In the genomic region with DNA sequence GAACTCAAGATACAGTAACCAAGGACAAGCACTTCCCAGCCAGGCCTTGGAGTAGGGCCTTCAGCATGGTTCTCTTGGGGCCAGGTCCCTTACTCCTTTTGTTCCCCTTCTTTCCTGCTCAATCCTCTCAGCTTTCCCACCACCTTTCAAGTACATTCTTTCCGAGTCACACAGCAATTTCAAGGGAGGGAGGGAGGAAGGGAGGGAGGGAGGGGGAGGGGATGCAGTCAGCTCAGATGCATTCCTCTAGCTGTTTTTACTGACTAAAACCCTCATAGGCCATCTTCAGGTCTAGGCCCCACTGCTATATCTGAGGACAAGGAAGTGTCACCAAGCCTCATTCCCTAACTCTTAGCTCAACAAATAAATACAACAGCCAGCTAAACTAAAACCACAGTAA, we compare ENCODE assay signal across 28 mouse cellular contexts. TPM values are rescaled to one million over a fixed set of nuclear protein-coding genes. Genes with fewer than 3 reads are reported as not detected.
DNase-seq lines count a peak whose midpoint lies in the region; ATAC-seq and TF ChIP-seq lines count a peak whose summit lies in the region.
"Had no signal": no experiment of that assay in that cellular context is flagged by ENCODE, and none has a peak within 500 bp of the region (broad histone marks: within the 10 kb centered on the region; RNA-seq: fewer than 3 reads in every experiment).

No protein-coding gene starts in this region.

- peak; percentile 44 for DNase-seq in embryonic facial prominence, embryonic 11.5 days (ENCODE audit: low spot score)
- DNase-seq in embryonic facial prominence, embryonic 10.5 days (ENCODE audit: low spot score) = no peak
- DNase-seq in heart, postnatal 4 days = no peak
- peak; percentile 52 for DNase-seq in lung, postnatal 0 days (ENCODE audit: low spot score)
- no peak for DNase-seq in lung, adult 18-20 months
- no peak for DNase-seq in adrenal gland, adult 18-20 months (ENCODE audit: low spot score in 2 of 2)
- no peak for DNase-seq in thymus, postnatal 10 days (ENCODE audit: low spot score in 2 of 2)
- DNase-seq: adrenal gland, postnatal 14 days; cerebellum, adult 11 months; cerebellum, adult 9-10 months; cerebellum, postnatal 36 days; forebrain, postnatal 0 days; kidney, adult 11 months; kidney, postnatal 14 days; lung, postnatal 14 days; right cerebral cortex, adult 18-20 months; spleen, adult 18-20 months; thymus, postnatal 25 days had no signal

- H3K27ac ChIP-seq in embryonic facial prominence, embryonic 11.5 days (replicated peaks; ENCODE audit: low read depth, low read length) = no peak overlapping the region
- H3K27ac ChIP-seq in embryonic facial prominence, embryonic 10.5 days (replicated peaks) = no peak overlapping the region
- H3K27ac ChIP-seq in heart, embryonic 13.5 days (replicated peaks) = peak overlapping the region; percentile 75
- H3K27ac ChIP-seq in lung, postnatal 0 days (ENCODE audit: low read length) = no peak overlapping the region
- H3K27ac ChIP-seq: embryonic facial prominence, embryonic 12.5 days; heart, embryonic 15.5 days; hindbrain, embryonic 10.5 days; hindbrain, embryonic 15.5 days; limb, embryonic 12.5 days; midbrain, embryonic 12.5 days; neural tube, embryonic 12.5 days had no signal

- ATAC-seq in embryonic facial prominence, embryonic 11.5 days (replicated peaks; ENCODE audit: insufficient number of reproducible peaks, low FRiP score, low TSS enrichment, low read depth) = no peak
- ATAC-seq in heart, embryonic 13.5 days (ENCODE audit: extremely low read depth, insufficient number of reproducible peaks, low FRiP score, low TSS enrichment) = no peak
- ATAC-seq in lung, postnatal 0 days = peak; percentile 43
- ATAC-seq: forebrain, postnatal 0 days; inflammation-experienced regulatory T-cells, adult 6 months had no signal

- H3K9ac ChIP-seq in embryonic facial prominence, embryonic 11.5 days (replicated peaks; ENCODE audit: low read length) = no peak overlapping the region
- H3K9ac ChIP-seq in heart, embryonic 13.5 days = peak overlapping the region; percentile 40; the same call in 1 of the 2 replicates
- no peak overlapping the region for H3K9ac ChIP-seq in lung, postnatal 0 days (replicated peaks; ENCODE audit: low read depth)
- H3K9ac ChIP-seq: embryonic facial prominence, embryonic 12.5 days; forebrain, postnatal 0 days; heart, embryonic 15.5 days; hindbrain, embryonic 15.5 days; limb, embryonic 12.5 days; midbrain, embryonic 12.5 days; neural tube, embryonic 12.5 days had no signal

- no peaks in the 10 kb centered on the region for H3K9me3 ChIP-seq in embryonic facial prominence, embryonic 11.5 days (replicated peaks; ENCODE audit: control insufficient read depth, low read length)
- H3K9me3 ChIP-seq in embryonic facial prominence, embryonic 10.5 days = no peaks in the 10 kb centered on the region
- no peaks in the 10 kb centered on the region for H3K9me3 ChIP-seq in heart, embryonic 13.5 days
- no peaks in the 10 kb centered on the region for H3K9me3 ChIP-seq in lung, postnatal 0 days (ENCODE audit: low read length)
- H3K9me3 ChIP-seq: embryonic facial prominence, embryonic 12.5 days; heart, embryonic 15.5 days; hindbrain, embryonic 10.5 days; hindbrain, embryonic 15.5 days; limb, embryonic 12.5 days; midbrain, embryonic 12.5 days; neural tube, embryonic 12.5 days had no signal

- no peak overlapping the region for H3K4me2 ChIP-seq in embryonic facial prominence, embryonic 11.5 days (ENCODE audit: low read depth, low read length)
- no peak overlapping the region for H3K4me2 ChIP-seq in heart, embryonic 13.5 days
- no peak overlapping the region for H3K4me2 ChIP-seq in lung, postnatal 0 days (replicated peaks; ENCODE audit: low read depth, low read length)
- H3K4me2 ChIP-seq: embryonic facial prominence, embryonic 12.5 days; heart, embryonic 15.5 days; hindbrain, embryonic 15.5 days; limb, embryonic 12.5 days; midbrain, embryonic 12.5 days; neural tube, embryonic 12.5 days had no signal

- H3K27me3 ChIP-seq in embryonic facial prominence, embryonic 11.5 days (ENCODE audit: control insufficient read depth, insufficient read depth, low read length) = no peaks in the 10 kb centered on the region
- H3K27me3 ChIP-seq in embryonic facial prominence, embryonic 10.5 days (replicated peaks; ENCODE audit: low read depth, poor library complexity, severe bottlenecking) = no peaks in the 10 kb centered on the region
- H3K27me3 ChIP-seq in heart, embryonic 13.5 days (replicated peaks) = no peaks in the 10 kb centered on the region
- no peaks in the 10 kb centered on the region for H3K27me3 ChIP-seq in lung, postnatal 0 days (replicated peaks; ENCODE audit: insufficient read depth, low read length)
- H3K27me3 ChIP-seq: embryonic facial prominence, embryonic 12.5 days; heart, embryonic 15.5 days; hindbrain, embryonic 15.5 days; limb, embryonic 12.5 days; midbrain, embryonic 12.5 days; neural tube, embryonic 12.5 days had no signal

- TF ChIP-seq EP300 in lung, postnatal 0 days (IDR thresholded peaks at IDR 0.05) = no peak

- H3K4me1 ChIP-seq in embryonic facial prominence, embryonic 11.5 days (ENCODE audit: control insufficient read depth, insufficient read depth, low read length) = no peaks in the 10 kb centered on the region
- H3K4me1 ChIP-seq in embryonic facial prominence, embryonic 10.5 days = peaks cover 5% of the 10 kb centered on the region; the same call in 1 of the 2 replicates
- H3K4me1 ChIP-seq in heart, embryonic 13.5 days = peaks cover 17% of the 10 kb centered on the region
- H3K4me1 ChIP-seq in lung, postnatal 0 days (ENCODE audit: insufficient read depth, low read depth, low read length) = no peaks in the 10 kb centered on the region
- H3K4me1 ChIP-seq: embryonic facial prominence, embryonic 12.5 days; hindbrain, embryonic 15.5 days; limb, embryonic 12.5 days; neural tube, embryonic 12.5 days had no signal

- TF ChIP-seq CTCF in lung, postnatal 0 days (IDR thresholded peaks at IDR 0.05) = no peak

- H3K36me3 ChIP-seq in embryonic facial prominence, embryonic 11.5 days (replicated peaks; ENCODE audit: control insufficient read depth, insufficient read depth, low read depth, low read length) = peaks cover 2% of the 10 kb centered on the region; the same call in 1 of the 2 replicates
- H3K36me3 ChIP-seq in embryonic facial prominence, embryonic 10.5 days (replicated peaks) = peaks cover 96% of the 10 kb centered on the region
- peaks cover 75% of the 10 kb centered on the region for H3K36me3 ChIP-seq in heart, embryonic 13.5 days
- peaks cover 6% of the 10 kb centered on the region for H3K36me3 ChIP-seq in lung, postnatal 0 days (ENCODE audit: insufficient read depth, low read length)

- no peak overlapping the region for H3K4me3 ChIP-seq in embryonic facial prominence, embryonic 11.5 days (ENCODE audit: low read depth, low read length)
- H3K4me3 ChIP-seq in embryonic facial prominence, embryonic 10.5 days = no peak overlapping the region
- no peak overlapping the region for H3K4me3 ChIP-seq in heart, embryonic 13.5 days
- no peak overlapping the region for H3K4me3 ChIP-seq in lung, postnatal 0 days (ENCODE audit: low read depth, low read length)
- H3K4me3 ChIP-seq: embryonic facial prominence, embryonic 12.5 days; heart, embryonic 15.5 days; hindbrain, embryonic 10.5 days; hindbrain, embryonic 15.5 days; limb, embryonic 12.5 days; midbrain, embryonic 12.5 days; myocyte; neural tube, embryonic 12.5 days had no signal

- 8% methylated on average over 1 of the region's 1 CpGs for WGBS in embryonic facial prominence, embryonic 11.5 days
- WGBS in embryonic facial prominence, embryonic 10.5 days = 33% methylated on average over 1 of the region's 1 CpGs
- 0% methylated on average over 1 of the region's 1 CpGs for WGBS in heart, embryonic 13.5 days
- 25% methylated on average over 1 of the region's 1 CpGs for WGBS in lung, postnatal 0 days

RNA-seq across cellular contexts. Expression of a gene that starts 12.3 kb away (rescaled TPM):
- polyA plus RNA-seq in embryonic facial prominence, embryonic 11.5 days (2014; fragmentation: Nextera tagmentation; extraction: Ambion mirVana) = 65.1 and 65.7 TPM in 2 replicates
- 46.3 and 47.6 TPM in 2 replicates for polyA plus RNA-seq in embryonic facial prominence, embryonic 10.5 days (2016; fragmentation: Nextera tagmentation; extraction: Ambion mirVana)
- polyA plus RNA-seq in heart, embryonic 13.5 days (2015; fragmentation: Nextera tagmentation; extraction: Ambion mirVana) = 19.2 and 21.1 TPM in 2 replicates
- total RNA-seq in heart, postnatal 4 days (2021) = 10 to 100 TPM; 34.2 to 35.8 TPM
- polyA plus RNA-seq in lung, postnatal 0 days (2015; fragmentation: Nextera tagmentation; extraction: Ambion mirVana) = 8.6 and 10.2 TPM in 2 replicates
- total RNA-seq in adrenal gland, adult 18-20 months (2021) = 10 to 100 TPM; 28.6 to 32.5 TPM

RNA-seq across cellular contexts. Expression of a gene that starts 58.7 kb away (rescaled TPM):
- polyA plus RNA-seq in embryonic facial prominence, embryonic 11.5 days (2014; fragmentation: Nextera tagmentation; extraction: Ambion mirVana) = 87.3 and 91.6 TPM in 2 replicates
- polyA plus RNA-seq in embryonic facial prominence, embryonic 10.5 days (2016; fragmentation: Nextera tagmentation; extraction: Ambion mirVana) = 56.8 and 57.5 TPM in 2 replicates
- polyA plus RNA-seq in heart, embryonic 13.5 days (2015; fragmentation: Nextera tagmentation; extraction: Ambion mirVana) = 35.5 and 35.7 TPM in 2 replicates
- total RNA-seq in heart, postnatal 4 days (2021) = 10 to 100 TPM; 75.0 to 79.8 TPM
- polyA plus RNA-seq in lung, postnatal 0 days (2015; fragmentation: Nextera tagmentation; extraction: Ambion mirVana) = 31.8 and 34.2 TPM in 2 replicates
- total RNA-seq in adrenal gland, adult 18-20 months (2021) = 10 to 100 TPM; 64.2 to 80.5 TPM

Comparison
In these comparisons a context has a peak if more than half of its experiments do, and no peak if none do; other contexts are left out.
1. DNase-seq: peak in embryonic facial prominence, embryonic 11.5 days (single experiment) and lung, postnatal 0 days (single experiment); none in embryonic facial prominence, embryonic 10.5 days (single experiment), heart, postnatal 4 days (single experiment), lung, adult 18-20 months (0 of 2), adrenal gland, adult 18-20 months (0 of 2) and thymus, postnatal 10 days (0 of 2).